Mouse (Mus musculus) layer of hippocampus, adult 8-10 months (tissue): ENCODE measurements around the gene Arhgap5. TPM values are rescaled to one million over a fixed set of nuclear protein-coding genes. Genes with fewer than 3 reads are reported as not detected.

Experiments used
- DNase-seq, 2 experiments: peaks; one replicate each; pipeline ENCODE4 v3.0.0; 2022; ENCODE audit warnings: low spot score in 2 of 2
- total RNA-seq, 4 experiments: library from RNA; stranded (reverse); gene quantifications; 2 replicates each; pipeline ENCODE4 v1.2.4; 2022

Arhgap5 gene
- total RNA-seq, result 100 to 1,000 TPM; 143 to 148 (median 147) TPM

GRCm38 (mm10) chr12:52503456-52504320, at the start of gene Arhgap5:
Arhgap5 (plus strand) TSS chr12:52503972.
- DNase-seq, result peak; percentile 91 to 94

DNA sequence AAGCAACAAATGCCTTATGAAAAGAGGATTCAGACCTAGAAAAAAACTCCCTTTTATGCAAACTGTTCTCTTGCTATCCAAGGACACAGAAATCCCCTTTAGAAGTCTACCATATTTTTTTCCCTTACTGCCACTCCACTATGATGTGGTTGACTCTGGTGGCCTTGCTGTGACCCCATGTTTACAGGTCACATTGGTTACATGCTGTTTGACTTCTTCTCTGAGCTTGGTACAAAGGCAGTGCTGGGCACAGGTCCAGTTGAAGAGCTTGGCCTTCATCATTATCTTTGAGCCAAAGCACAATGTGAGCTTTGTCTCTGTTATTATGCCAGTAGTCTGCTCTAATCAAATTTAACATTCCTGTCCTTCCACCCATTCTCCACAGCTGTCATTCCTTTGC, 39.2 kb upstream of the Arhgap5 start:
- no peak for DNase-seq

GRCm38 (mm10) chr12:52471621-52472020, 32.2 kb upstream of the Arhgap5 start:
- no peak for DNase-seq

DNA sequence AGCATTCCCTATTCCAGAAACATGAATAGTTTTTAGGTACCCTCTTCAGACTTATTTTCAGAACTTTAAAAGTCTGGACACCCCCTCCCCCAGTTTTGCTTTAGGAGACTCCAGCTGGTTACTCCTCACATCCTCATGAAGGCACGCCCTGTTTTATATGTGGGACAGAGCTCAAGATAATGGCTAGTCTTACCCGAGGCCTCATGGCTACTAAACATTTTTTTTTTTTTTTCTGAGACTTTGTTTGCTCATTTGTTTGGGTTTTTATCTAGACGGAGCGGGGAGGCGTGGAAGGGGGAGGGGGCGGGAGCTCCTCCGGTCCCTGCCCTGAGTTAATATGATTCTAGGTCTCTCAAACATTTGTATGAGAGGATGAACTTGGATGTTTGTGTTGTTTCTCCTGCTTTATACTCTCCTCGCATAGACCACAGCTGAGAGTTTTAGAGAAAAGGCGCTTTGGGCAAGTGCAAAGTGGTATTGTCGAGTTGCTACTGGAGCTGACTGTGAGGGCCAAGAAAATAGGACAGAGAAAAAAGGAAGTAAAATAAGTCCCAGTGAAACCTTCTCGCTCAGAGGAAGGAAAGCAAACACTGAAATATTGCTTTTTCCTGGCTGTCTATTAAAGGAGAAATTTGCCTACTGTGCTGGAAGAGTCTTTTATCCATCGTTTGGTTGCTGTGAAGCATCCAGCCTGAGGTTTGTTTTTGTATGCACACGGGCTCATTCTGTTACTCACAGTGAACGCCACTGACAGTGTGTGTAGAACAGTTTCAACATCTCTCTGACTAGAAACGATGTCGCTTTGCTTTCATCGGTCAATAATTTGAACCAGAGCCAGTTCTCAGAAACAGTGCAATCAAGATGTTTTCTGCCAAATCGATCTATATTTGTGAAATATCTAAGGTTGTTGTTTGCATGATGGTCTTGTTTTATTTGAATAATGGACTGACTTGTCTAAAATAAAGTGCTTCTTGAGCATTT, 29.5 kb upstream of the Arhgap5 start:
- DNase-seq, result peak; percentile 43 to 53

- DNase-seq, result no peak
Measured at GRCm38 (mm10) chr12:52476036-52476435, 27.7 kb upstream of the Arhgap5 start.

- DNase-seq, result no peak
Measured at GRCm38 (mm10) chr12:52478611-52479010, 25.2 kb upstream of the Arhgap5 start.

- DNase-seq, result no peak
Measured at GRCm38 (mm10) chr12:52479323-52479722, 24.4 kb upstream of the Arhgap5 start.

DNA sequence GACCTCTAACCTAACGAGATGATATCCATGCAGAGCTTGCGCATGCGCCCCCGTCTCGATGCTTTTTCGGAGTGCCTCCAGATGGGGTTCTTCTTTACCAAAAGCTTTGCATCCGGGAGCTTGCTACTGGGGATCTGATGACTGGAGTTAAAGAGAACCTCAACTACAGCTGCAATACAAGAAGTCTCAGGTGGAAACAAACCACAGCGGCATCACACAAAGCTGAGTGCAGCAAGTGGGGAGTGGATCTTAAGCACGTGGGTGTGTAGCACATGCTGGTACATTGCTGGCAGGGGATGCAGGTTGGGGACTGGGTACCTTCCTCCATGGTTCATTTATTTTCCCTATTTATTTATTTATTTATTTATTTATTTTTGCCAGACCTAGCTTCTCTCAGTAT, 22.9 kb upstream of the Arhgap5 start:
- no peak for DNase-seq

- no peak for DNase-seq
Measured at GRCm38 (mm10) chr12:52481969-52482550, 21.7 kb upstream of the Arhgap5 start.

DNA sequence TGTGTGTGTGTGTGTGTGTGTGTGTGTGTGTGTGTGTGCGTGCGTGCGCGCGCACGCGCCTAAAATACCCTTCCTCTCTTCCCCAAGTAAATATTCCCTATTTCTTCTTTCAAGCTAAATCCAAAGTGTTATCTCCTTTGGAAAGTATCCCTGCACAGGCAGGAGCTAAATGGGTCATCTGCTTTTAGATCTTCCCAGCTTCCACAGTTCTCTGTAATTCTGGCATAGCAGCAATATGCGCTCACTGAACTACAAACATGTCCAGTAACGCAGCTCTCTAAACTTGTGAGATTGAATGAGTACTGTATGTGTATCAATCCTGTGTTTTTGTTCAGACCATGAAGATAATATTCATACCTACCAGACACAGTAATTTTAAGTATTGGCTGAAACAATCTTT, 20.6 kb upstream of the Arhgap5 start:
- DNase-seq, result no peak

- no peak for DNase-seq
Measured at GRCm38 (mm10) chr12:52488266-52488975, 15.4 kb upstream of the Arhgap5 start.

DNA sequence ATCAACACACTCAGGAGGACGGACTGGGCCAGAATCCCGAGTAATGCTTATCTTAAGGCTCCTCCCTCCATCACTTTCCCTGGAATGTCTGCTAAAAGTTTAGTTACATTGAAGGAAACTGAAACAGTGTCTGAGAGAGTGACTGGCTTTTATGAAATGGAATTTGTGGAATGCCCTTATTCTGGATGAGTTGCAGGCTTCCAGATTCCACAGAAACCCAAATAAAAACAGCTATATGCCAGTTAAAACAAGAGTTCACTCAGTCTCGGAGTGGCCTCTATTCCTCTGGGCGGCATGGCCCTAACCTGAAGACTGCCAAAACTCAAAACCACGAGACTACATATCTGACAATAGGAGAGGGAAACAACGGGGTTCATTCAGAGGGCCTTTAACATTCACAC, 10.5 kb upstream of the Arhgap5 start:
- peak in 1 of 2 experiments; percentile 41 for DNase-seq

GRCm38 (mm10) chr12:52497209-52497608, 6.6 kb upstream of the Arhgap5 start:
- no peak for DNase-seq

DNA sequence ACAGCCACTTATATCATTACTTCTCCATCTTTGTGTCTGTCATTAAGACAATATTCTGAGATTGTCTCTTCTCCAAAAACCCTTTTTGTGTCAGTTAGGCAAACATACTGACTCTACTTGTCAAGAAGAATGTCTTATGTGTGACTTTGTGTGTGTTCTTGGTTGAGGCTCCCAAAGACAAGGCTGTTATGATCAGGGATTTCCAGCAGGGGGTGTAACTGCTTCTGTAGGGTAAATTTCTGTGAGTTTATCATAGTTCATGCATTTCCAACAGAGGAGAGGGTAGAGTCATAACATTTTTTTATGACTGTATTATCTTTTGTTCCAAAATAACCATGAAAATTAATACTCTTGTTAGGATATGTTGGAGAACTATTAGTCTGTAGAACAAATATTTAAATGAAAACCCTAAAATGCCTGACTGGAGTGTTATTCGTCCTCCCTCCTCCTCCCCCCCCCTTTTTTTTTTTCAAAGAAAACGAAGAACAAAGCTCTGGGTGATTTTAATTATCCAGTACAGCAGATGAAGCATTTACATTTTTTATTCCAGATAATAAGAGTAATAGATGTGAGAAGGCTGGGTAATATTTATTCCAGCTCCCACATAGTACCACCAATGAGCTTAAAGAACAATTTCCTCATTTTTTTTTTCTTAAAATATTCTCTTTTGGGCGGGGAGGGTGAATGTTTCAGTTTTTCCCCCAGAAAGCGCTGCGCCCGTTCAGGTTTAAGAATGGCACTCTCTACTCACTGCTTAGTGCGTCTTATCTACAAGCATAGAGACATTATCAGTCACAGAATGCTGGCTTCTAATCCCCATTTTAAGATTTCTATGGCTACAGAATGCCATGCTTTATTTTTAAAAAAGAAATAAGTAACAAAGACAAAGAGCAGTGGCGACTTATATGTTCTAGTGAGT, 2.6 kb upstream of the Arhgap5 start:
- DNase-seq, result no peak

DNA sequence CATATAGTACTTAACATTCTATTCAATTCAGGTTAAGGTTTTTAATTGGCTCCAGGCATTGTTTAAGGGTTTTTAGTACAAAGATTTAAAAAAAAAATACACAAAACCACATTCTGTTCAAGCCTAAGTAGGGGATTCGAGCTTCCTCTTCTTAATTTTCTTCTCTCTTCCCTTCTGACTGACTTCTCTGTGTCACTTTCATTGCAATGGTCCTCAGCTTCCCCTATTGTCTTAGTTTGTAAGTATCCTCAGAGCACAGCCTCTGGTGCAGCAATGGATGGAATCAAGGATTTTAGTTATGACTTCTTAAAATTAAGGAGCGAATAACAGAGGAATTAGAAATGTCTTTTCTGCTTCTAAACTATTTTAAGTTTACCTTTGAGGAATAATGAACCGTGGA, 1.6 kb upstream of the Arhgap5 start:
- DNase-seq, result no peak

DNA sequence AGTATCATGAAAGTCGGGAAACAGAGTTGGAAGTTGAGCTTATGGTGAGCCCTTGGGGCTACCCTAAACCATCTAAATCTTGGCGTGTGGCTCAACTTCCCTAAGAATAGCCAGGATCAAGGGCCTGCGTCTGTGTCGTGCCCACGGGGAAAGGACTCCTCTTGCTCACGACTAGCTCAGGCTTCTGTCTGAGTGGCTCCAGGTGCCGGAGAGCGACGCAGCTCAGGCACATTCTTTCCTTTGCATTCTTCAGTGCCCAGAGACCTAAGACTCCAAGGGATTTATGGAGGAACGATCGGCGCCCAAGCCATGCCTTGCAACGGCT, 679 bp upstream of the Arhgap5 start:
- DNase-seq, result no peak

DNA sequence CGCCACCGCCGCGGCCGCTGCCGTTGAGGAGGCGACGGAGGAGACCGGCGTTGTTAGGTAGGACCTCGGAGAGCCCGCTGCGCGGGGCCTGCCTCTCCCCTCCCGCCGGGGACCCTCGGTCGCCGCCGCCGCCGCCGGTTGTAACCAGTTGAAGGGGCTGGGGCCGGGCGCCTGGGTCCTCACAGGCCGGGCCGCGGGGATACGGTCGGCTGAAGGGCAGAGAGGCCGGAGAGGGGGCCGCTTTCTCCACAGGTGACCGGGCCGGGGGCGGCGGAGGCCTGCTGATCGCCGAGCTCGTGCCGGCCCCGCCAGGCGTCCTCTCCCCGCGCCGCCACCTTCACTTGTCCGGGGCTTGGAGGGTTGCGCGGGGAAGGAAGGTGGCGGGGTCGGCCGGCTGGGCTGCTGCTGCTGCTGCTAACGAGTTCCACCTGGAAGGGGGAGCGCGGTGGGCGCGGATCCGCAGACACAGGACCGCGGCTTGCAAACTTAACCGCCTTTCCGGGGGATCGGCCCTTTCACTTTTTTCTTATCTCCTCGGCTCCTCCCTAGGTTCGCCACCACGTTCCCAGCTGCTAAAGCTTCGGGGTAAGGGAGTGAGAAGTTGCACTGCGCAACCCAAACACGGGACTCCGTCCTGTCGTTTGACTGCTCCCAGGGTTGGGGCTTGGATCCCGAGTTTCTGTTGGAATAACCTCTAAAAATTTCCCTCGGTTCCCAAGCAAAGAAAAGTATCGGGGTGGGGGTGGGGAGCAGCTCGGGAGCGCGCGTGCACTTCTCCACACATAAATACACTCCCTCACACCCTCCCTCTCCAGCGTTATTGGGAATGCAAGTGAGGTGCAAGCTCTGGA, 784 bp downstream of the Arhgap5 start:
- peak in 1 of 2 experiments; percentile 33 for DNase-seq

GRCm38 (mm10) chr12:52524699-52525098, 20.9 kb downstream of the Arhgap5 start:
- no peak for DNase-seq

DNA sequence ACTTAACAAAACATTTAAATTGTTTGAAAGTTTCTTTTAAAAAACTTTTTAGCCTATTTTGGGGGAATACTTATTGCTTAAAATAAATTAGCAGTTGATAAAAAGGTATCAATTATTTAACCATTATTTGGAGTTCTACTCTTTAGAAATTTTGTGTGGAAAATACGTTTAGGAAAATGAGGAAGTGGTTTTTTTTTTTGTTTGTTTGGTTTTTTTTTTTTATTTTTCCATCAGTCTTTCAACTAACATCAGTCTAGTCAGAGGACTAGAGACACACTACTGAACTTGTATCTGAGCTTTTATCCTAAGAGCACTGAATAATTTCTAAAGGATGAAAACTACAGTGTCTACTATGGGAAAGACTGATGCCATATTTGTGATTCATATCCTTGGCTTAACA, 21.7 kb downstream of the Arhgap5 start:
- no peak for DNase-seq
